Mouse (Mus musculus) ES-Bruce4 (cell line): ENCODE data around the gene Gm20683. TPM values are rescaled to one million over a fixed set of nuclear protein-coding genes. Genes with fewer than 3 reads are reported as not detected.

Source experiments
- H3K27ac ChIP-seq: 2 replicates; pipeline ENCODE4 v1.5.1; 2012; ENCODE audit warnings: low read length, inconsistent platforms; ENCODE audit not compliant: insufficient read depth
- H3K27me3 ChIP-seq: 2 replicates; pipeline ENCODE4 v1.6.1; 2012; ENCODE audit warnings: mild to moderate bottlenecking, low read length, inconsistent platforms; ENCODE audit not compliant: control insufficient read depth, poor library complexity, insufficient read depth, severe bottlenecking
- H3K36me3 ChIP-seq: 2 replicates; pipeline ENCODE4 v1.6.1; 2012; ENCODE audit warnings: inconsistent platforms, mild to moderate bottlenecking, low read length, moderate library complexity; ENCODE audit not compliant: control insufficient read depth, poor library complexity, insufficient read depth, severe bottlenecking
- H3K4me1 ChIP-seq: one replicate; pipeline ENCODE4 v1.8.1; 2011; ENCODE audit warnings: low read length; ENCODE audit not compliant: control insufficient read depth, insufficient read depth
- H3K4me3 ChIP-seq: 2 replicates; pipeline ENCODE4 v1.5.1; 2011; ENCODE audit warnings: low read depth, mild to moderate bottlenecking, low read length
- H3K9ac ChIP-seq: 2 replicates; pipeline ENCODE4 v1.6.1; 2012; ENCODE audit warnings: low read depth, mild to moderate bottlenecking, inconsistent platforms; ENCODE audit not compliant: poor library complexity, severe bottlenecking
- H3K9me3 ChIP-seq: replicated peaks from 2 replicates; pipeline ENCODE4 v1.6.1; 2012; ENCODE audit warnings: mild to moderate bottlenecking, low read length, inconsistent platforms; ENCODE audit not compliant: control insufficient read depth, poor library complexity, insufficient read depth, severe bottlenecking
- EP300 ChIP-seq: IDR thresholded peaks from 2 replicates; pipeline ENCODE4 v1.6.1; 2011; ENCODE audit warnings: low read depth, low read length; ENCODE audit not compliant: insufficient read depth
- POLR2A ChIP-seq: IDR thresholded peaks from one replicate; pipeline ENCODE4 v1.8.1; 2011; ENCODE audit warnings: low read length; ENCODE audit not compliant: insufficient read depth
- polyA plus RNA-seq: library from polyadenylated mRNA; stranded (reverse); fragments of >200 nt; gene quantifications from 2 replicates; pipeline ENCODE4 v1.2.4, GENCODE M21; 2011; ENCODE audit warnings: low read depth; ENCODE audit not compliant: missing spikeins, insufficient read depth, insufficient read length

Gene Gm20683
- polyA plus RNA-seq, 1 experiment = 1.4 TPM

DNA sequence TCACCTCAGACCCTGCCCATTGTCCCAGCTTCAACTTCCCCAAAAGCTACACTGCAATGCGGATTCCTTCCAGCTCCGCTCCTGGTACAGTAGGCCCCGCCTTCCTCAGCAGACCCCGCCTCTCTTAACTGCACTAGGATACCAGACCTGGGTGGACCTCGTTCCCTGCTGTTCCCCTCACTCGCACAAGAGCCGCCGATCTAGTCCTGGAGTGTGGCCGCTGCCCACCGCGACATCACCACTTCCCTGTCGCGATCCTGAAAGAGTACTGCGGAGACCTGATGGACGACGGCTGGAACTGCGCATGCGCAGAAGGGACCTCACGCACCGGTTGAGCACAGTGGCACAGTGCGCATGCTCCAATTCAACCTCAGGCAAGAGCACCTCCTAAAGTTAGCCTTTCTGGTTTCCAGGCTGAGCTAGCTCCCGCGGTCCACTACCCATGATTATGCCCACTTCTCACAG is 56.2 kb downstream of the Gm20683 start, which contains the start of gene Haghl:
Gene Haghl (minus strand): TSS at position 393 of the 465 bp plus-strand sequence.
- Histone ChIP-seq H3K9me3 (no peaks in the 10 kb centered on the region), H3K9ac (peak within 1 kb of the TSS; percentile 37), H3K4me1 (no peaks in the 10 kb centered on the region), H3K27ac (no peak within 1 kb of the TSS; the same call in 1 of the 2 replicates), H3K27me3 (no peaks in the 10 kb centered on the region), H3K4me3 (peak within 1 kb of the TSS; percentile 81), H3K36me3 (peaks cover 4% of the 10 kb centered on the region)
- peak; percentile 66 for TF ChIP-seq POLR2A
- TF ChIP-seq EP300 = no peak

Other genes starting within 250 kb of the Gm20683 start
- 12.4 and 17.3 TPM in 2 replicates for gene Gng13, start 124.6 kb downstream of the Gm20683 start, polyA plus RNA-seq
- 39.4 and 47.2 TPM in 2 replicates for gene Chtf18, start 114.3 kb downstream of the Gm20683 start, polyA plus RNA-seq
- gene Rpusd1, start 114.1 kb downstream of the Gm20683 start, polyA plus RNA-seq = 17.0 and 18.4 TPM in 2 replicates
- 0.30 TPM in 1 of 2 replicates, not detected in the other for gene Mslnl, start 105.7 kb downstream of the Gm20683 start, polyA plus RNA-seq
- gene Msln, start 87.4 kb downstream of the Gm20683 start, polyA plus RNA-seq = 9.6 and 15.1 TPM in 2 replicates
- 18.8 and 21.3 TPM in 2 replicates for gene Narfl, start 68.0 kb downstream of the Gm20683 start, polyA plus RNA-seq
- 25.7 and 32.1 TPM in 2 replicates for gene Haghl, start 56.1 kb downstream of the Gm20683 start, polyA plus RNA-seq
- not detected in 2 replicates for gene Ccdc78, start 55.2 kb downstream of the Gm20683 start, polyA plus RNA-seq
- gene Fam173a, start 48.9 kb downstream of the Gm20683 start, polyA plus RNA-seq = 26.0 and 30.6 TPM in 2 replicates
- gene AC134908.4, start 46.1 kb downstream of the Gm20683 start, polyA plus RNA-seq = 1.6 and 2.6 TPM in 2 replicates
- gene Metrn, start 44.6 kb downstream of the Gm20683 start, polyA plus RNA-seq = 29.6 and 35.1 TPM in 2 replicates
- gene Fbxl16, start 32.7 kb downstream of the Gm20683 start, polyA plus RNA-seq = 4.7 and 7.0 TPM in 2 replicates
- gene Wdr24, start 18.1 kb downstream of the Gm20683 start, polyA plus RNA-seq = 19.8 and 20.7 TPM in 2 replicates
- gene Jmjd8, start 12.9 kb downstream of the Gm20683 start, polyA plus RNA-seq = 13.2 and 16.7 TPM in 2 replicates
- 97.8 and 103 TPM in 2 replicates for gene Stub1, start 8.4 kb downstream of the Gm20683 start, polyA plus RNA-seq
- gene Rhbdl1, start 4.5 kb downstream of the Gm20683 start, polyA plus RNA-seq = not detected in 2 replicates
- 23.6 and 29.8 TPM in 2 replicates for gene Rhot2, start 3.1 kb upstream of the Gm20683 start, polyA plus RNA-seq
- 10.5 and 11.6 TPM in 2 replicates for gene Wdr90, start 19.7 kb upstream of the Gm20683 start, polyA plus RNA-seq
- 6.1 and 8.3 TPM in 2 replicates for gene Mcrip2, start 27.0 kb upstream of the Gm20683 start, polyA plus RNA-seq
- gene Mettl26, start 33.3 kb upstream of the Gm20683 start, polyA plus RNA-seq = 27.9 and 32.6 TPM in 2 replicates
- gene Wfikkn1, start 39.1 kb upstream of the Gm20683 start, polyA plus RNA-seq = 0.37 and 0.69 TPM in 2 replicates
- 21.3 and 22.7 TPM in 2 replicates for gene Rab40c, start 78.0 kb upstream of the Gm20683 start, polyA plus RNA-seq
- gene Pigq, start 103.2 kb upstream of the Gm20683 start, polyA plus RNA-seq = 61.8 and 62.8 TPM in 2 replicates
- gene Nhlrc4, start 103.2 kb upstream of the Gm20683 start, polyA plus RNA-seq = 1.2 TPM in 1 of 2 replicates, not detected in the other
- gene A930017K11Rik, start 110.8 kb upstream of the Gm20683 start, polyA plus RNA-seq = not detected in 2 replicates
- 14.2 and 17.0 TPM in 2 replicates for gene Capn15, start 144.0 kb upstream of the Gm20683 start, polyA plus RNA-seq
- gene Rab11fip3, start 227.8 kb upstream of the Gm20683 start, polyA plus RNA-seq = 27.5 and 27.6 TPM in 2 replicates
- 24.3 and 26.4 TPM in 2 replicates for gene Decr2, start 248.6 kb upstream of the Gm20683 start, polyA plus RNA-seq